ENCODE assay signal across 8 mouse cellular contexts in genomic region chr10:80117736-80118135, GRCm38 (mm10). TPM values are rescaled to one million over a fixed set of nuclear protein-coding genes. Genes with fewer than 3 reads are reported as not detected.
A peak's percentile ranks its signal among the peaks of the same experiment; 100 is the strongest.
DNase-seq lines count a peak whose midpoint lies in the region; ATAC-seq lines count a peak whose summit lies in the region.

No protein-coding gene starts in this region.

- peak overlapping the region; percentile 87 for H3K27ac ChIP-seq in liver, embryonic 11.5 days (ENCODE audit: low read depth, low read length)

- H3K36me3 ChIP-seq in liver, embryonic 11.5 days (ENCODE audit: control insufficient read depth, insufficient read depth, low read length), result peaks cover 25% of the 10 kb centered on the region

- WGBS in liver, embryonic 11.5 days, result 50% methylated on average over 1 of the region's 1 CpGs

- ATAC-seq in liver, embryonic 11.5 days (replicated peaks; ENCODE audit: low FRiP score), result no peak

- peak; percentile 77 to 85 for DNase-seq in cerebellum, postnatal 10 days
- DNase-seq in cerebellum, adult 9-11 months, result no peak
- DNase-seq in thymus, postnatal 0 days (ENCODE audit: low spot score), result peak; percentile 20
- no peak for DNase-seq in thymus, postnatal 10 days (ENCODE audit: low spot score in 2 of 2)
- no peak for DNase-seq in liver, embryonic 11.5 days (ENCODE audit: low spot score)
- peak; percentile 47 for DNase-seq in thymus, postnatal 4 days
- no peak for DNase-seq in right cerebral cortex, adult 18-20 months
- DNase-seq in left cerebral cortex, adult 9 months (ENCODE audit: low spot score in 2 of 2), result no peak

- no peaks in the 10 kb centered on the region for H3K27me3 ChIP-seq in liver, embryonic 11.5 days (replicated peaks; ENCODE audit: control insufficient read depth, insufficient read depth, low read length)

- H3K4me3 ChIP-seq in liver, embryonic 11.5 days (ENCODE audit: low read depth, low read length), result peak overlapping the region; percentile 97

- peaks cover 35% of the 10 kb centered on the region for H3K4me1 ChIP-seq in liver, embryonic 11.5 days (replicated peaks; ENCODE audit: control insufficient read depth, insufficient read depth, low read length)

- peak overlapping the region; percentile 99 for H3K9ac ChIP-seq in liver, embryonic 11.5 days (ENCODE audit: low read depth, low read length)

- H3K4me2 ChIP-seq in liver, embryonic 11.5 days, result peak overlapping the region; percentile 96

- H3K9me3 ChIP-seq in liver, embryonic 11.5 days (ENCODE audit: control insufficient read depth, low read length), result no peaks in the 10 kb centered on the region

RNA-seq across cellular contexts. Expression of gene Stk11, which starts 2.1 kb away (rescaled TPM):
- 18.2 and 23.2 TPM in 2 replicates for polyA plus RNA-seq in thymus, postnatal 0 days (2015; fragmentation: Nextera tagmentation; extraction: Ambion mirVana)
- polyA plus RNA-seq in liver, embryonic 11.5 days (2014; fragmentation: Nextera tagmentation; extraction: Ambion mirVana), result 25.1 and 33.5 TPM in 2 replicates

RNA-seq across cellular contexts. Expression of gene Sbno2, which starts 12.4 kb away (rescaled TPM):
- 18.3 and 19.7 TPM in 2 replicates for polyA plus RNA-seq in thymus, postnatal 0 days (2015; fragmentation: Nextera tagmentation; extraction: Ambion mirVana)
- 17.7 and 19.2 TPM in 2 replicates for polyA plus RNA-seq in liver, embryonic 11.5 days (2014; fragmentation: Nextera tagmentation; extraction: Ambion mirVana)

RNA-seq across cellular contexts. Expression of gene Atp5d, which starts 20.7 kb away (rescaled TPM):
- 588 TPM in 2 replicates for polyA plus RNA-seq in thymus, postnatal 0 days (2015; fragmentation: Nextera tagmentation; extraction: Ambion mirVana)
- polyA plus RNA-seq in liver, embryonic 11.5 days (2014; fragmentation: Nextera tagmentation; extraction: Ambion mirVana), result 482 and 514 TPM in 2 replicates

RNA-seq across cellular contexts. Expression of gene Cbarp, which starts 22.9 kb away (rescaled TPM):
- 3.5 and 4.3 TPM in 2 replicates for polyA plus RNA-seq in thymus, postnatal 0 days (2015; fragmentation: Nextera tagmentation; extraction: Ambion mirVana)
- polyA plus RNA-seq in liver, embryonic 11.5 days (2014; fragmentation: Nextera tagmentation; extraction: Ambion mirVana), result 2.8 and 3.1 TPM in 2 replicates

RNA-seq across cellular contexts. Expression of gene Midn, which starts 30.3 kb away (rescaled TPM):
- polyA plus RNA-seq in thymus, postnatal 0 days (2015; fragmentation: Nextera tagmentation; extraction: Ambion mirVana), result 13.1 and 18.8 TPM in 2 replicates
- polyA plus RNA-seq in liver, embryonic 11.5 days (2014; fragmentation: Nextera tagmentation; extraction: Ambion mirVana), result 19.2 and 20.1 TPM in 2 replicates

Comparison
In these comparisons a context has a peak if more than half of its experiments do, and no peak if none do; other contexts are left out.
1. DNase-seq: peak in cerebellum, postnatal 10 days (2 of 2), thymus, postnatal 0 days (single experiment) and thymus, postnatal 4 days (single experiment); none in cerebellum, adult 9-11 months (single experiment), thymus, postnatal 10 days (0 of 2), liver, embryonic 11.5 days (single experiment), right cerebral cortex, adult 18-20 months (single experiment) and left cerebral cortex, adult 9 months (0 of 2).